Mouse (Mus musculus): Measurements from ENCODE around the gene Wwc2. TPM values are rescaled to one million over a fixed set of nuclear protein-coding genes. Genes with fewer than 3 reads are reported as not detected.

The Wwc2 gene
- total and polyA plus RNA-seq, 2 experiments from 2014 or later, result 8.2 to 18.5 TPM

- Histone ChIP-seq H3K9ac (replicated peaks; ENCODE audit: low read depth, low read length) (no peak overlapping the region), H3K4me3 (ENCODE audit: low read depth, low read length) (no peak overlapping the region), H3K4me1 (ENCODE audit: control insufficient read depth, insufficient read depth) (peaks cover 29% of the 10 kb centered on the region), H3K36me3 (replicated peaks; ENCODE audit: control insufficient read depth, insufficient read depth, low read length) (no peaks in the 10 kb centered on the region), H3K4me2 (ENCODE audit: low read depth, low read length) (no peak overlapping the region), H3K27me3 (ENCODE audit: control insufficient read depth, insufficient read depth, low read length) (no peaks in the 10 kb centered on the region), H3K27ac (ENCODE audit: low read depth) (peak overlapping the region; percentile 85), H3K9me3 (replicated peaks; ENCODE audit: control insufficient read depth, low read length) (no peaks in the 10 kb centered on the region)
- ATAC-seq (ENCODE audit: insufficient read depth, low read depth) (no peak), DNase-seq (ENCODE audit: low spot score) (no peak)
- WGBS, result 75% methylated on average over 3 of the region's 3 CpGs
- TF ChIP-seq EP300 (IDR thresholded peaks at IDR 0.05; ENCODE audit: low read depth) (no peak), CTCF (IDR thresholded peaks at IDR 0.05; ENCODE audit: low read depth) (no peak)
Observed at GRCm38 (mm10) chr8:47933087-47933486, 57.6 kb downstream of the Wwc2 start.

GRCm38 (mm10) chr8:47932028-47932790 lies 58.5 kb downstream of the Wwc2 start:
- Histone ChIP-seq H3K9ac (replicated peaks; ENCODE audit: low read depth, low read length) (peak overlapping the region; percentile 29; the same call in 1 of the 2 replicates), H3K36me3 (replicated peaks; ENCODE audit: control insufficient read depth, insufficient read depth, low read length) (no peaks in the 10 kb centered on the region), H3K4me3 (ENCODE audit: low read depth, low read length) (no peak overlapping the region), H3K27me3 (ENCODE audit: control insufficient read depth, insufficient read depth, low read length) (no peaks in the 10 kb centered on the region), H3K4me1 (ENCODE audit: control insufficient read depth, insufficient read depth) (peaks cover 29% of the 10 kb centered on the region), H3K4me2 (ENCODE audit: low read depth, low read length) (peak overlapping the region; percentile 47), H3K27ac (ENCODE audit: low read depth) (peak overlapping the region; percentile 85), H3K9me3 (replicated peaks; ENCODE audit: control insufficient read depth, low read length) (no peaks in the 10 kb centered on the region)
- ATAC-seq (ENCODE audit: insufficient read depth, low read depth) (peak; percentile 83), DNase-seq (ENCODE audit: low spot score) (peak; percentile 82)
- WGBS, result 20% methylated on average over 16 of the region's 16 CpGs
- TF ChIP-seq EP300 (IDR thresholded peaks at IDR 0.05; ENCODE audit: low read depth) (0 out of 2 replicates have a peak, but pooled peaks have one; percentile 25), CTCF (IDR thresholded peaks at IDR 0.05; ENCODE audit: low read depth) (peak; percentile 49)

- H3K27ac ChIP-seq (ENCODE audit: low read depth), result no peak overlapping the region
- peaks cover 29% of the 10 kb centered on the region for H3K4me1 ChIP-seq (ENCODE audit: control insufficient read depth, insufficient read depth)
- H3K9me3 ChIP-seq (replicated peaks; ENCODE audit: control insufficient read depth, low read length), result no peaks in the 10 kb centered on the region
- no peaks in the 10 kb centered on the region for H3K36me3 ChIP-seq (replicated peaks; ENCODE audit: control insufficient read depth, insufficient read depth, low read length)
- no peaks in the 10 kb centered on the region for H3K27me3 ChIP-seq (ENCODE audit: control insufficient read depth, insufficient read depth, low read length)
- H3K4me3 ChIP-seq (ENCODE audit: low read depth, low read length), result no peak overlapping the region
- 81% methylated on average over 7 of the region's 7 CpGs for WGBS
- ATAC-seq (ENCODE audit: insufficient read depth, low read depth) (no peak), DNase-seq (ENCODE audit: low spot score) (no peak)
- H3K9ac ChIP-seq (replicated peaks; ENCODE audit: low read depth, low read length), result no peak overlapping the region
- no peak overlapping the region for H3K4me2 ChIP-seq (ENCODE audit: low read depth, low read length)
- TF ChIP-seq CTCF (IDR thresholded peaks at IDR 0.05; ENCODE audit: low read depth) (no peak), EP300 (IDR thresholded peaks at IDR 0.05; ENCODE audit: low read depth) (no peak)
Observed at GRCm38 (mm10) chr8:47931371-47931770, 59.4 kb downstream of the Wwc2 start.

GRCm38 (mm10) chr8:47929615-47930014 lies 61.1 kb downstream of the Wwc2 start:
- H3K4me2 ChIP-seq (ENCODE audit: low read depth, low read length), result no peak overlapping the region
- TF ChIP-seq EP300 (IDR thresholded peaks at IDR 0.05; ENCODE audit: low read depth) (no peak), CTCF (IDR thresholded peaks at IDR 0.05; ENCODE audit: low read depth) (no peak)
- H3K36me3 ChIP-seq (replicated peaks; ENCODE audit: control insufficient read depth, insufficient read depth, low read length), result no peaks in the 10 kb centered on the region
- 95% methylated on average over 12 of the region's 12 CpGs for WGBS
- H3K9me3 ChIP-seq (replicated peaks; ENCODE audit: control insufficient read depth, low read length), result no peaks in the 10 kb centered on the region
- no peak overlapping the region for H3K27ac ChIP-seq (ENCODE audit: low read depth)
- no peak overlapping the region for H3K4me3 ChIP-seq (ENCODE audit: low read depth, low read length)
- DNase-seq (ENCODE audit: low spot score) (no peak), ATAC-seq (ENCODE audit: insufficient read depth, low read depth) (no peak)
- H3K4me1 ChIP-seq (ENCODE audit: control insufficient read depth, insufficient read depth), result peaks cover 29% of the 10 kb centered on the region
- H3K9ac ChIP-seq (replicated peaks; ENCODE audit: low read depth, low read length), result no peak overlapping the region
- no peaks in the 10 kb centered on the region for H3K27me3 ChIP-seq (ENCODE audit: control insufficient read depth, insufficient read depth, low read length)

GRCm38 (mm10) chr8:47928604-47929185 lies 62.0 kb downstream of the Wwc2 start:
- H3K4me2 ChIP-seq (ENCODE audit: low read depth, low read length), result no peak overlapping the region
- TF ChIP-seq EP300 (IDR thresholded peaks at IDR 0.05; ENCODE audit: low read depth), result no peak
- TF ChIP-seq CTCF (IDR thresholded peaks at IDR 0.05; ENCODE audit: low read depth), result peak; percentile 24
- no peaks in the 10 kb centered on the region for H3K36me3 ChIP-seq (replicated peaks; ENCODE audit: control insufficient read depth, insufficient read depth, low read length)
- H3K4me3 ChIP-seq (ENCODE audit: low read depth, low read length), result no peak overlapping the region
- no peak overlapping the region for H3K9ac ChIP-seq (replicated peaks; ENCODE audit: low read depth, low read length)
- H3K27me3 ChIP-seq (ENCODE audit: control insufficient read depth, insufficient read depth, low read length), result no peaks in the 10 kb centered on the region
- H3K27ac ChIP-seq (ENCODE audit: low read depth), result no peak overlapping the region
- ATAC-seq (ENCODE audit: insufficient read depth, low read depth) (no peak), DNase-seq (ENCODE audit: low spot score) (no peak)
- peaks cover 20% of the 10 kb centered on the region for H3K4me1 ChIP-seq (ENCODE audit: control insufficient read depth, insufficient read depth)
- 73% methylated on average over 12 of the region's 12 CpGs for WGBS
- H3K9me3 ChIP-seq (replicated peaks; ENCODE audit: control insufficient read depth, low read length), result no peaks in the 10 kb centered on the region
